Mouse (Mus musculus): ENCODE data around the gene Pcsk4.

GRCm38 (mm10) chr10:80324120-80325037 lies 4.9 kb downstream of the Pcsk4 start:
- no peak for TF ChIP-seq POLR2A (IDR thresholded peaks at IDR 0.05; ENCODE audit: low read depth, low read length)
- TF ChIP-seq CTCF (conservative IDR thresholded peaks at IDR 0.05; ENCODE audit: insufficient read depth, insufficient read length, low read depth, low read length): no peak; the same call in 1 of the 2 replicates
